25 mouse cellular contexts compared by ENCODE assay signal in the genomic region with DNA sequence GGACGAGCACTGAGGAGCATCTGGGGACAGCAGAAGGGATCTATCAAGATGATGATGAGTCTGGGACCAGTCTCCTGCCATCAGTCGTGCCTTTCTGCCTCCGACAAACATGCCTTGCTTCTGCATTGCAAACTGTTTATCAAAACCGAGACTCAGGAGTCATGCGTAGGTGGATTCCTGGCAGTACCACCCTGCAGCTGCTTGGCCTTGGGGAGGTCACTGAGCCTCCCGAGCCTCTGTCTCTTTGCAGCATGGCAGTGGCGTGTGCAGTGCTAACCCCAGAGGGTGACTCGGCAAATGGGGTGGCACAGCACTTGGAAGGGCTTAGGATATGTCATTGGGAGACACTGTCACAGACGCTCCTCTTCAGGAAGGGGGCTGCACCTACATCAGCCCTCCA. TPM values are rescaled to one million over a fixed set of nuclear protein-coding genes. Genes with fewer than 3 reads are reported as not detected.
DNase-seq lines count a peak whose midpoint lies in the region; TF ChIP-seq lines count a peak whose summit lies in the region.
"Had no signal": no experiment of that assay in that cellular context is flagged by ENCODE, and none has a peak within 500 bp of the region (broad histone marks: within the 10 kb centered on the region; RNA-seq: fewer than 3 reads in every experiment).

No protein-coding gene starts in this region.

- no peaks in the 10 kb centered on the region for H3K79me2 ChIP-seq in myocyte (ENCODE audit: control insufficient read depth, insufficient read depth)

- no peak overlapping the region for H3K4me3 ChIP-seq in myocyte
- H3K4me3 ChIP-seq: embryonic facial prominence, embryonic 13.5 days; forebrain, embryonic 10.5 days; gastrocnemius, adult 2 months; limb, embryonic 10.5 days; limb, embryonic 15.5 days; liver, embryonic 15.5 days; midbrain, embryonic 13.5 days; stomach, embryonic 15.5 days had no signal

- no peaks in the 10 kb centered on the region for H3K36me3 ChIP-seq in myocyte (ENCODE audit: control insufficient read depth, insufficient read depth)
- H3K36me3 ChIP-seq: embryonic facial prominence, embryonic 13.5 days; forebrain, embryonic 10.5 days; limb, embryonic 10.5 days; limb, embryonic 15.5 days; liver, embryonic 15.5 days; stomach, embryonic 15.5 days had no signal

- no peak for TF ChIP-seq POLR2A in myocyte (IDR thresholded peaks at IDR 0.05; ENCODE audit: insufficient read length, low read depth)

- DNase-seq in gastrocnemius, postnatal 14 days, result peak; percentile 10
- DNase-seq in gastrocnemius, postnatal 10 days, result no peak
- DNase-seq in adrenal gland, adult 2 months, result peak; percentile 56
- peak; percentile 47 for DNase-seq in adrenal gland, postnatal 14 days
- DNase-seq in layer of hippocampus, adult 18-20 months (ENCODE audit: low spot score in 2 of 2), result no peak
- DNase-seq in left cerebral cortex, adult 11 months (ENCODE audit: low spot score), result no peak
- DNase-seq: cerebellum, adult 11-12 months; cerebellum, adult 9-11 months; gastrocnemius, adult 2 months; heart, postnatal 14 days; kidney, adult 8-10 months; kidney, postnatal 4 days; layer of hippocampus, postnatal 36 days; lung, embryonic 14.5 days; lung, postnatal 14 days; thymus, adult 2 months; thymus, postnatal 36 days had no signal

- intact Hi-C loops in gastrocnemius, postnatal 14 days (cut with DNase I; ENCODE audit: low total_unique reads), result no loop called here

- peak overlapping the region; percentile 52 for H3K4me2 ChIP-seq in myocyte (ENCODE audit: low read depth)
- H3K4me2 ChIP-seq: embryonic facial prominence, embryonic 13.5 days; limb, embryonic 15.5 days; liver, embryonic 15.5 days; lung, embryonic 14.5 days; midbrain, embryonic 13.5 days; stomach, embryonic 15.5 days had no signal

- H3ac ChIP-seq in myocyte (ENCODE audit: control insufficient read depth, insufficient read length), result no peak overlapping the region

- no peaks in the 10 kb centered on the region for H3K27me3 ChIP-seq in myocyte (ENCODE audit: control insufficient read depth, insufficient read depth, insufficient read length)
- H3K27me3 ChIP-seq: embryonic facial prominence, embryonic 13.5 days; limb, embryonic 15.5 days; liver, embryonic 15.5 days; midbrain, embryonic 13.5 days; stomach, embryonic 15.5 days had no signal

TF ChIP-seq in myocyte, 11 proteins besides CTCF, POLR2A, EP300 and RAD21:
- no peak for TF ChIP-seq MAX (IDR thresholded peaks at IDR 0.05; ENCODE audit: low read depth)
- TF ChIP-seq E2F4 (IDR thresholded peaks at IDR 0.05; ENCODE audit: insufficient read depth), result no peak
- no peak for TF ChIP-seq POLR2AphosphoS2 (IDR thresholded peaks at IDR 0.05; ENCODE audit: insufficient read length, low read depth)
- no peak for TF ChIP-seq SRF (IDR thresholded peaks at IDR 0.05; ENCODE audit: control insufficient read depth, insufficient read length, low read depth)
- no peak for TF ChIP-seq CEBPB (IDR thresholded peaks at IDR 0.05; ENCODE audit: insufficient read depth, poor library complexity, severe bottlenecking)
- no peak for TF ChIP-seq TCF12 (IDR thresholded peaks at IDR 0.05; ENCODE audit: insufficient read depth, poor library complexity, severe bottlenecking)
- peak; percentile 58 to 85 (median 68) for TF ChIP-seq MYOD1 (IDR thresholded peaks at IDR 0.05; ENCODE audit: control insufficient read depth in 1 of 3, insufficient read length in 2 of 3, low read depth in 2 of 3)
- peak in 2 of 3 experiments; percentile 49 to 72 for TF ChIP-seq MYOG (IDR thresholded peaks at IDR 0.05; ENCODE audit: control insufficient read depth in 1 of 3, insufficient read depth in 1 of 3, insufficient read length in 2 of 3, low read depth in 2 of 3)
- TF ChIP-seq TCF3 (IDR thresholded peaks at IDR 0.05; ENCODE audit: insufficient read length, low read depth), result no peak

RNA-seq across cellular contexts. Expression of a gene that starts 53.5 kb away (rescaled TPM):
- 1 to 10 TPM; 3.8 to 5.7 TPM for total RNA-seq in gastrocnemius, postnatal 14 days (2021)
- 1 to 10 TPM; 7.6 to 9.2 TPM for total RNA-seq in gastrocnemius, postnatal 10 days (2021)
- total RNA-seq in adrenal gland, adult 2 months (2021), result 10 to 100 TPM; 18.0 to 22.4 TPM
- 4.2 and 4.5 TPM in 2 replicates for polyA plus RNA-seq in adrenal gland, adult 2 months (2012; rRNA removed)
- total RNA-seq in adrenal gland, postnatal 14 days (2021), result 20.2 and 23.1 TPM in 2 replicates
- polyA plus RNA-seq in myocyte (2012; fragmentation: generic; extraction: Trizol), result 4.3 TPM
- total RNA-seq in layer of hippocampus, adult 18-20 months (2021), result 10 to 100 TPM; 25.6 to 29.5 TPM

Comparison
In these comparisons a context has a peak if more than half of its experiments do, and no peak if none do; other contexts are left out.
1. DNase-seq: peak in gastrocnemius, postnatal 14 days (single experiment), adrenal gland, adult 2 months (single experiment) and adrenal gland, postnatal 14 days (single experiment); none in gastrocnemius, postnatal 10 days (single experiment), layer of hippocampus, adult 18-20 months (0 of 2) and left cerebral cortex, adult 11 months (single experiment).